Mouse (Mus musculus): ENCODE measurements at regions not wholly inside any gene's neighbourhood (a gene's known extent, or its start where the extent isn't known, plus 50 kb on each side); places are given as distances from the start of the nearest gene placed in this dataset.
A peak's percentile ranks its signal among the peaks of the same experiment; 100 is the strongest.

DNA sequence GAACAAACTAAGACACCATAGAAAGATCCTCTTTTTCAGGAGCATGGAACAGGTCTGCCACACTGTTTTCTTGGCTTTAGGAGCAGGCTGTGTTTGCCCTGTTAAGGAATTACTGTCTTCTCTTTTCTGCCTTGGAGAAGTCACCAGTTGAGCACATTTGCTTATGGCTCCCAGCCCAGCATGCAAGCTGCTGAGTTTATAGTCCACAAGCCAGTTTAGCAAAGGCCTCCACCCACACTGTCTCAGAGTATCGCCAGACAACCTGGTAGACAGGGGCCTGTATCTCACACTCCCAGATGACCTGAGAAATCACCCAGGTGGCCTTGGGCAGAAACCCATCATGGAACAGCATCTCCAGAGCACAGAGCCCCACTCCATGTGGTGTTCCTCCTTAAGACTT lies 322.1 kb downstream of the Prdm2 start:
- TF ChIP-seq CTCF (IDR thresholded peaks at IDR 0.05), result no peak
- Histone ChIP-seq H3K4me3 (no peak overlapping the region), H3K27ac (no peak overlapping the region)
- intact Hi-C loops (cut with DNase I), result no loop called here
- DNase-seq (ENCODE audit: extremely low spot score in 1 of 2, low spot score in 2 of 2), result no peak

DNA sequence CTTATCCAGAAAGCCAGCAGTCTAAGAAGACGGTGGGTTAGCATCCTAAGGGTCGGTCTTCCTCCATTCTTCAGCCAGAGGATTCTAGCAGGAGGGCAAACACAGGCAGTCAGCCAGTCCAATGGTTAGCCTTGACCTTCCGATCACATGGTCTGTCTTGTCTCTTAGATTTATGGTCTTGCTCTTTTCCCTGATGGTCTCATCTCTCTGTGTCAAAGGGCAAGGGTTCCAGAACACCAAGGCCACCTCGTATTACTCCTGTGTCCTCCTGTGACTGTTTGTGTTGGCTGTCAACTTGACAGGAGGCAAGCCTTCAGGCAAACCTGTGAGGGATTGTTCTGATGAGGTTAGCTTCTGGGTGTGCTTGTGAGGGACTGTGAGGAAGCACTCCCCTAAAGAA lies 323.9 kb downstream of the Prdm2 start:
- intact Hi-C loops (cut with DNase I), result loop anchor here (10.0 kb wide), 2 partner anchors 414 to 494 kb away; no protein-coding TSS in a partner anchor
- H3K27ac ChIP-seq, result no peak overlapping the region
- no peak for DNase-seq (ENCODE audit: extremely low spot score in 1 of 2, low spot score in 2 of 2)
- H3K4me3 ChIP-seq, result no peak overlapping the region
- no peak for TF ChIP-seq CTCF (IDR thresholded peaks at IDR 0.05)

GRCm38 (mm10) chr4:142887876-142888275 lies 324.9 kb downstream of the Prdm2 start:
- H3K4me3 ChIP-seq, result no peak overlapping the region
- no peak for TF ChIP-seq CTCF (IDR thresholded peaks at IDR 0.05)
- intact Hi-C loops (cut with DNase I), result loop anchor here (10.0 kb wide), 2 partner anchors 413 to 493 kb away; no protein-coding TSS in a partner anchor
- peak in 1 of 2 experiments; percentile 15 for DNase-seq (ENCODE audit: extremely low spot score in 1 of 2, low spot score in 2 of 2)
- H3K27ac ChIP-seq, result no peak overlapping the region

DNA sequence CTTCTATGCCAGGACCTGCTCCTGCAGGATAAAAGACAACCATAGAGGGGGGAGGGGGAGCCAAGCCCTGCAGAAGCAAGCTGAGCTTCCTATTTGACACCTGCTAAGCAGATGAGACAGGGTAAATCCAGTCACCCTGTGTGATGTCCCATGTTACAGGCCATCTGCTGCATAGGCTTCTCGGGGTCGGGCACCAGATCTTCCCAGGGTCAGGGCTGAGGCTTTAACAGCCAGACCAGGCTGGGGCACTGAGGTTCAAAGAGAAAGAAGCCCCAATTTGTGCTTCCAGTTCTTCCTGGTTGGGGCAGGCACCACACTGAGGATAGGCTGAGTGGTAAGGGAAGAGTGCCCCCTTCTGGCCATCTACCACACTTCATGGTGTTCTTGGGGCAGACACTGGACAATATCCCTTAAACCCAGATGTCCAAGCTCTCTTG lies 332.5 kb downstream of the Prdm2 start:
- DNase-seq (ENCODE audit: extremely low spot score in 1 of 2, low spot score in 2 of 2), result peak; percentile 66 to 76
- intact Hi-C loops (cut with DNase I), result loop anchor here (5.0 to 10.0 kb wide), 5 partner anchors 142 to 728 kb away; no protein-coding TSS in a partner anchor
- Histone ChIP-seq H3K27ac (no peak overlapping the region), H3K4me3 (no peak overlapping the region)
- peak; percentile 76 for TF ChIP-seq CTCF (IDR thresholded peaks at IDR 0.05)

GRCm38 (mm10) chr4:142876151-142876550 lies 336.6 kb downstream of the Prdm2 start:
- no peak for DNase-seq (ENCODE audit: extremely low spot score in 1 of 2, low spot score in 2 of 2)
- TF ChIP-seq CTCF (IDR thresholded peaks at IDR 0.05), result no peak
- Histone ChIP-seq H3K4me3 (no peak overlapping the region), H3K27ac (no peak overlapping the region)
- intact Hi-C loops (cut with DNase I), result no loop called here

- H3K4me3 ChIP-seq, result no peak overlapping the region
- H3K27ac ChIP-seq, result no peak overlapping the region
- intact Hi-C loops (cut with DNase I), result no loop called here
- TF ChIP-seq CTCF (IDR thresholded peaks at IDR 0.05), result no peak
- no peak for DNase-seq (ENCODE audit: extremely low spot score in 1 of 2, low spot score in 2 of 2)
Observed at GRCm38 (mm10) chr4:142875105-142875504, 337.7 kb downstream of the Prdm2 start.

DNA sequence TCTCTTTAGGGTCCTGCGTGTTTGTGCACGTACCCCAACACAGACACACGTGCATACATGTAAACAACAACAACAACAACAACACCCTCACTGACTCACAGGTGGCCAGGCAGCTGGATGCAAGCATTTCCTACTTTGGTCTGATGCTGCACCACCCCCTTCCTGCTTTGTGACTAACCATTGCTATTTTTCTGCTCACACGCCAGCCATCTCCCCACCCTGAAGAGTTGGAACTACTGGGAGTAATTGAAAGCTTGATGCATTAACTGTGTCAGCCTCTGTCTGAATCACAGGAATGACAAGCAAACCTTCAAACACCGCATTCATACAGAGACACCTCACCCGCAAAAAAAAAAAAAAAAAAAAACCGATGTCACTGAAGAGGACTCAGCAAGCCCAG lies 346.5 kb downstream of the Prdm2 start:
- H3K27ac ChIP-seq, result no peak overlapping the region
- intact Hi-C loops (cut with DNase I), result no loop called here
- no peak for TF ChIP-seq CTCF (IDR thresholded peaks at IDR 0.05)
- DNase-seq (ENCODE audit: extremely low spot score in 1 of 2, low spot score in 2 of 2), result no peak
- H3K4me3 ChIP-seq, result no peak overlapping the region

- no peak overlapping the region for H3K27ac ChIP-seq
- no peak for DNase-seq (ENCODE audit: extremely low spot score in 1 of 2, low spot score in 2 of 2)
- intact Hi-C loops (cut with DNase I), result no loop called here
- TF ChIP-seq CTCF (IDR thresholded peaks at IDR 0.05), result no peak
- no peak overlapping the region for H3K4me3 ChIP-seq
Observed at GRCm38 (mm10) chr4:142865593-142865992, 347.2 kb downstream of the Prdm2 start.

- no peak for DNase-seq (ENCODE audit: extremely low spot score in 1 of 2, low spot score in 2 of 2)
- TF ChIP-seq CTCF (IDR thresholded peaks at IDR 0.05), result no peak
- H3K4me3 ChIP-seq, result no peak overlapping the region
- no peak overlapping the region for H3K27ac ChIP-seq
- intact Hi-C loops (cut with DNase I), result no loop called here
Observed at GRCm38 (mm10) chr4:142863939-142864338, 348.9 kb downstream of the Prdm2 start.

DNA sequence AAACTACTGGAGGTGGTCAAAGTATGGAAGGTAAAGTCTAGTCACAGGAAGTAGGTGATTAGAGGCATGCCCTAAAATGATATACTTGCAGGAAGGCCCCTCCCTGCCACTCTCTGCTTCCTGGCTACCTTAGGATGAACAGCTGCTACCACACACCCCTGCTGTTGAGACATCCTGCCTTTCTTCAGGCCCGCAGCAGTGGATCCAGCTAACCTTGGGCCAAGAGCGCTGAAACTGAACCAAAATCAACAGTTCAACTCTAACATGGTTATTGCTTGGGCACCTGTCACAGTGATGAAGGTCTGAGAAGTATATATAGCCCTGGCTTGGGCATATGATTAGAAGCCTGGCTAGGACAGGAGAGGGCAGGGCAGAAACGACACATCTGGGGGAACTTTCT lies 352.4 kb downstream of the Prdm2 start:
- H3K4me3 ChIP-seq, result no peak overlapping the region
- H3K27ac ChIP-seq, result no peak overlapping the region
- intact Hi-C loops (cut with DNase I), result no loop called here
- no peak for DNase-seq (ENCODE audit: extremely low spot score in 1 of 2, low spot score in 2 of 2)
- no peak for TF ChIP-seq CTCF (IDR thresholded peaks at IDR 0.05)

GRCm38 (mm10) chr4:142856626-142857025 lies 356.2 kb downstream of the Prdm2 start:
- TF ChIP-seq CTCF (IDR thresholded peaks at IDR 0.05), result no peak
- Histone ChIP-seq H3K27ac (no peak overlapping the region), H3K4me3 (no peak overlapping the region)
- DNase-seq (ENCODE audit: extremely low spot score in 1 of 2, low spot score in 2 of 2), result no peak
- intact Hi-C loops (cut with DNase I), result no loop called here

GRCm38 (mm10) chr4:142855635-142856034 lies 357.2 kb downstream of the Prdm2 start:
- Histone ChIP-seq H3K4me3 (no peak overlapping the region), H3K27ac (no peak overlapping the region)
- intact Hi-C loops (cut with DNase I), result no loop called here
- DNase-seq (ENCODE audit: extremely low spot score in 1 of 2, low spot score in 2 of 2), result no peak
- no peak for TF ChIP-seq CTCF (IDR thresholded peaks at IDR 0.05)

- H3K27ac ChIP-seq, result no peak overlapping the region
- intact Hi-C loops (cut with DNase I), result no loop called here
- DNase-seq (ENCODE audit: extremely low spot score in 1 of 2, low spot score in 2 of 2), result peak; percentile 32 to 47
- TF ChIP-seq CTCF (IDR thresholded peaks at IDR 0.05), result no peak; the same call in 1 of the 2 replicates
- H3K4me3 ChIP-seq, result no peak overlapping the region
Observed at GRCm38 (mm10) chr4:142853924-142854323, 358.9 kb downstream of the Prdm2 start.

Measured in left cerebral cortex, adult 2 months (tissue).